Mouse (Mus musculus) midbrain, embryonic 15.5 days (tissue): ENCODE results near the gene Rbfox2. TPM values are rescaled to one million over a fixed set of nuclear protein-coding genes. Genes with fewer than 3 reads are reported as not detected.
A peak's percentile ranks its signal among the peaks of the same experiment; 100 is the strongest.
"Not testable (repeated sequence)": the region's sequence is repeated elsewhere in the genome, so short reads cannot be mapped to it uniquely, and the experiment has no call there.

Experiments used
- ATAC-seq: fragments of 200-750 bp; cut with Nextera tagmentation; replicated peaks from 2 replicates; pipeline ENCODE4 v1.8.0; 2017; ENCODE audit warnings: moderate TSS enrichment
- H3K27ac ChIP-seq: fragments of 300-500 bp; sonication (generic); 2 replicates; pipeline ENCODE4 v1.5.1; 2015; ENCODE audit warnings: mild to moderate bottlenecking, inconsistent platforms
- H3K27me3 ChIP-seq: fragments of 300-500 bp; sonication (generic); replicated peaks from 2 replicates; pipeline ENCODE4 v1.6.1; 2015; ENCODE audit warnings: inconsistent platforms
- H3K36me3 ChIP-seq: fragments of 300-500 bp; sonication (generic); replicated peaks from 2 replicates; pipeline ENCODE4 v1.6.1; 2015; ENCODE audit warnings: inconsistent platforms
- H3K4me1 ChIP-seq: fragments of 300-500 bp; sonication (generic); 2 replicates; pipeline ENCODE4 v1.6.1; 2015; ENCODE audit warnings: inconsistent platforms
- H3K4me2 ChIP-seq: fragments of 300-500 bp; sonication (generic); 2 replicates; pipeline ENCODE4 v1.6.1; 2015; ENCODE audit warnings: inconsistent platforms, mild to moderate bottlenecking, moderate library complexity
- H3K4me3 ChIP-seq: fragments of 300-500 bp; sonication (generic); 2 replicates; pipeline ENCODE4 v1.5.1; 2015; ENCODE audit warnings: mild to moderate bottlenecking, inconsistent platforms
- H3K9ac ChIP-seq: fragments of 300-500 bp; sonication (generic); 2 replicates; pipeline ENCODE4 v1.6.1; 2015; ENCODE audit warnings: mild to moderate bottlenecking, inconsistent platforms
- H3K9me3 ChIP-seq: fragments of 300-500 bp; sonication (generic); 2 replicates; pipeline ENCODE4 v1.6.1; 2016; ENCODE audit warnings: inconsistent platforms
- WGBS: fragments of 180-500 bp; shearing (Covaris S2); methylation state at CpG from one replicate; pipeline ENCODE4 v1.1.7; 2015; ENCODE audit warnings: mixed read lengths; 5-methylcytosine and 5-hydroxymethylcytosine counted together
- polyA plus RNA-seq: library from polyadenylated mRNA; unstranded; fragments of >200 nt; fragmentation: Nextera tagmentation; extraction: Ambion mirVana; gene quantifications from 2 replicates; pipeline ENCODE4 v1.2.1, GENCODE M21; 2015

Rbfox2 gene
- polyA plus RNA-seq, 1 experiment from 2014 or later = 185 TPM

DNA sequence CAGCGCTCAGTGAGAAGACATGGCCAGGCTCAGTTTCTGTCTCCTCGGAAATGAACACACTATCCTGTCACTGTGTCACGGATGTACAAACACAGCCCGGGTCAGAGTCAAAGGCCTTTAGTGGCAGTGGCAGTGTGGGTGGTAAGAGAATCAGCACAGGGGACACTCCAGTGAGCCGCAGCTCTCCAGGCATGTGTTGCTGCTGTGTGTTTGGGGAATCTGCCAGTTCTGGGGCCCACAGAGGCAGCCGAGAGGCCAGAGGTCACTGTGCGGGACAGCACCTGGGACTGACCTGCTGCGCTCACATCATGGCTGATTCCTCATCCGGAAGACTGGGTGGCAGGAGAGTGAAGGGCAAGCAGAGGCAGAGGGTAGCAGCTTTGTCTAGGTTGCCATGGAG lies 228.9 kb downstream of the Rbfox2 start:
- Histone ChIP-seq H3K36me3 (peaks cover 27% of the 10 kb centered on the region; the same call in 1 of the 2 replicates), H3K4me2 (no peak overlapping the region), H3K9me3 (no peaks in the 10 kb centered on the region), H3K4me1 (0 out of 2 replicates have a peak, but pooled peaks cover 6% of the 10 kb centered on the region), H3K9ac (no peak overlapping the region), H3K27ac (no peak overlapping the region), H3K27me3 (no peaks in the 10 kb centered on the region), H3K4me3 (no peak overlapping the region)
- WGBS = 90% methylated on average over 9 of the region's 9 CpGs
- no peak for ATAC-seq

GRCm38 (mm10) chr15:77076523-77076922 lies 230.3 kb downstream of the Rbfox2 start:
- no peak for ATAC-seq
- H3K36me3 ChIP-seq = peaks cover 25% of the 10 kb centered on the region; the same call in 1 of the 2 replicates

GRCm38 (mm10) chr15:77072556-77073163 lies 234.1 kb downstream of the Rbfox2 start:
- Histone ChIP-seq H3K9ac (no peak overlapping the region), H3K36me3 (peaks cover 18% of the 10 kb centered on the region; the same call in 1 of the 2 replicates), H3K4me3 (no peak overlapping the region), H3K4me1 (peaks cover 11% of the 10 kb centered on the region), H3K27ac (no peak overlapping the region), H3K27me3 (no peaks in the 10 kb centered on the region), H3K4me2 (no peak overlapping the region), H3K9me3 (no peaks in the 10 kb centered on the region)
- ATAC-seq = no peak
- 58% methylated on average over 4 of the region's 4 CpGs for WGBS

More at GRCm38 (mm10) chr15:77076523-77076922, 230.3 kb downstream of the Rbfox2 start:
- Histone ChIP-seq H3K27me3 (no peaks in the 10 kb centered on the region), H3K4me1 (peaks cover 11% of the 10 kb centered on the region), H3K9ac (no peak overlapping the region), H3K4me3 (no peak overlapping the region), H3K9me3 (no peaks in the 10 kb centered on the region), H3K4me2 (no peak overlapping the region), H3K27ac (no peak overlapping the region)
- WGBS = 89% methylated on average over 3 of the region's 3 CpGs

GRCm38 (mm10) chr15:77071501-77071900 lies 235.3 kb downstream of the Rbfox2 start:
- Histone ChIP-seq H3K9ac (no peak overlapping the region), H3K27ac (no peak overlapping the region), H3K27me3 (no peaks in the 10 kb centered on the region), H3K4me1 (peaks cover 11% of the 10 kb centered on the region), H3K4me3 (no peak overlapping the region), H3K9me3 (no peaks in the 10 kb centered on the region), H3K4me2 (peak overlapping the region; percentile 24; the same call in 1 of the 2 replicates), H3K36me3 (peaks cover 10% of the 10 kb centered on the region; the same call in 1 of the 2 replicates)
- 15% methylated on average over 10 of the region's 10 CpGs for WGBS
- ATAC-seq = 0 out of 2 replicates have a peak, but pooled peaks have one; percentile 61

GRCm38 (mm10) chr15:77070745-77071268 lies 236.0 kb downstream of the Rbfox2 start:
- Histone ChIP-seq H3K27ac (no peak overlapping the region), H3K36me3 (peaks cover 3% of the 10 kb centered on the region; the same call in 1 of the 2 replicates)
- ATAC-seq = no peak

GRCm38 (mm10) chr15:77069019-77069418 lies 237.8 kb downstream of the Rbfox2 start:
- no peak for ATAC-seq
- peaks cover 11% of the 10 kb centered on the region for H3K4me1 ChIP-seq
- H3K9me3 ChIP-seq = no peaks in the 10 kb centered on the region
- no peak overlapping the region for H3K9ac ChIP-seq
- no peak overlapping the region for H3K4me2 ChIP-seq
- H3K36me3 ChIP-seq = no peaks in the 10 kb centered on the region
- WGBS = 87% methylated on average over 3 of the region's 3 CpGs
- H3K4me3 ChIP-seq = no peak overlapping the region
- H3K27me3 ChIP-seq = no peaks in the 10 kb centered on the region
- H3K27ac ChIP-seq = no peak overlapping the region

More at GRCm38 (mm10) chr15:77070745-77071268, 236.0 kb downstream of the Rbfox2 start:
- Histone ChIP-seq H3K9me3 (no peaks in the 10 kb centered on the region), H3K9ac (no peak overlapping the region), H3K27me3 (no peaks in the 10 kb centered on the region), H3K4me2 (no peak overlapping the region), H3K4me3 (no peak overlapping the region), H3K4me1 (peaks cover 11% of the 10 kb centered on the region)
- 88% methylated on average over 11 of the region's 11 CpGs for WGBS

DNA sequence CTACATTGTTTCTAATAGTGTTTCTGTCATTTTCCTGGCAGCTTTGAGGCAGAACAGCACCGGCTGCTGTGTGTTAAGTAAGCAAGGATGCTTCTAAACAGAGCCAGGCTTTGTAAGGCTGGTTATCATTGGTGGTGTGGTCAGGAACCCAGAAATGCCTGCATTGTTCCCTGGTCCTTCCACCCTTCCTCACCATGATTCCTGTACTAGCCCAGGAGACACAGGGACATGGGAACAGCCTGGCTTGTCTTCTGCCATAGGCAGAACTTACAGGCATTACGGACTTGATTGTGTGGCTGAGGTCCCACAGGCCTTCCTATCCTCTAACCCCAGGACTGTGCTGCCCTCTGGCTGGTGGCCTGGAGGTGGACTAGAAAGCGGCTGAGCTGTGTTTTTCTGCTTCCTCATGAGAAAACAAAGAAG lies 238.4 kb downstream of the Rbfox2 start:
- ATAC-seq = no peak
- Histone ChIP-seq H3K4me3 (no peak overlapping the region), H3K9ac (no peak overlapping the region), H3K27me3 (no peaks in the 10 kb centered on the region), H3K27ac (no peak overlapping the region), H3K4me2 (no peak overlapping the region), H3K36me3 (no peaks in the 10 kb centered on the region), H3K9me3 (no peaks in the 10 kb centered on the region), H3K4me1 (peaks cover 11% of the 10 kb centered on the region)
- WGBS = 74% methylated on average over 3 of the region's 3 CpGs

GRCm38 (mm10) chr15:77066233-77066632 lies 240.6 kb downstream of the Rbfox2 start:
- Histone ChIP-seq H3K36me3 (no peaks in the 10 kb centered on the region), H3K4me1 (peaks cover 3% of the 10 kb centered on the region; the same call in 1 of the 2 replicates), H3K27me3 (no peaks in the 10 kb centered on the region), H3K4me2 (no peak overlapping the region), H3K4me3 (no peak overlapping the region), H3K27ac (no peak overlapping the region), H3K9me3 (no peaks in the 10 kb centered on the region), H3K9ac (no peak overlapping the region)
- ATAC-seq = no peak
- 82% methylated on average over 6 of the region's 6 CpGs for WGBS

DNA sequence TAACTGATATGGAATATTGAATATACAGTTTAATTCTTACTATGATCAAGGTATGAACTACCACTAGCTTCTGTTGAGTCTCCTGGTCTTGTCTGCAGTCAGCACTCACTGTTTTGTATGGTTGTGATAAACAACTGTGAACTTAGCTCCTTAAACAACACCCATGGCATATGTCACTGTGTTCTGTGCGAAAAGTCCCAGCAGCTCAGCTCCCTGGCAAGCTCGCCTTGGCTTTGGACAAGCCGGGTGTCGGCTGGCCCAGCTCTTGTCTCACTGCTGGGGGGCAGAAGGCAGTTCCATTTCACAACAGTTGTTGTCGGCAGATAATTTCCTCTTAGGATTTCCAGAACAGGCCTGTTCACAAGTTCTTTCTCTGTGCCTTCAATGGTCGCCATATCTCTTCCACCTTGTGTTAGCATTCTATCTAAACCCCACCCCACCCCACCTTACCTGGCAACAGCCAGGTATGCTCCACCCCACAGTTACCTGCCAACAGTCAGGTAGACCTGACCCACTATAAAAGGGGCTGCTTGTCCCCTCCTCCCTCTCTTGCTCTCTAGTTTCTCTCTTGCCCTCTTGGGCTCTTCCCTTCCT lies 241.4 kb downstream of the Rbfox2 start:
- H3K27ac ChIP-seq = no peak overlapping the region
- no peaks in the 10 kb centered on the region for H3K9me3 ChIP-seq
- no peaks in the 10 kb centered on the region for H3K4me1 ChIP-seq
- H3K4me3 ChIP-seq = no peak overlapping the region
- no peaks in the 10 kb centered on the region for H3K27me3 ChIP-seq
- no peak for ATAC-seq
- H3K4me2 ChIP-seq = no peak overlapping the region
- no peaks in the 10 kb centered on the region for H3K36me3 ChIP-seq
- WGBS = 95% methylated on average over 6 of the region's 6 CpGs
- H3K9ac ChIP-seq = no peak overlapping the region

- no peaks in the 10 kb centered on the region for H3K9me3 ChIP-seq
- no peak for ATAC-seq
- no peak overlapping the region for H3K4me3 ChIP-seq
- no peak overlapping the region for H3K4me2 ChIP-seq
- no peaks in the 10 kb centered on the region for H3K27me3 ChIP-seq
- H3K9ac ChIP-seq = no peak overlapping the region
- H3K27ac ChIP-seq = no peak overlapping the region
- no peaks in the 10 kb centered on the region for H3K4me1 ChIP-seq
- H3K36me3 ChIP-seq = no peaks in the 10 kb centered on the region
These were observed 244.1 kb downstream of the Rbfox2 start for GRCm38 (mm10) chr15:77062746-77063145.

DNA sequence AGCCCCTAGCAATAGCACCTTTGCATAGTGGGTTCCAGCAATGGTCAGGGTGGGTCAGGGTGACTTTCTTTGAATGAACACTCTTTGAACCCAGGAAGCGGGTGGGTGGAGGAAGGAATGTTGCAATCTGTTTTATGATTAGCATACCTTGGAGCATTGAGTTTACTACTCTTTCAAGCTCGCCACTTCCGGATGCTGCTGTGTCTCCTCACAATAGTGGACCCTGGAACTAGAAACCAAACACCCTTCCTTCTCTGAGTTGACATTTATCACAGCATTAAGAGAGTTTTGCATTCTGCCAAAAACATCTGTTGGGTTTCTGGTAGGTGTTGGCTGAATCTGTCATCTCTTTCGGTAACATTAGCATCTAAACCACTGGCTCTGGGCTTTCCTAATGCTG lies 247.4 kb downstream of the Rbfox2 start:
- not testable (repeated sequence) for H3K4me3 ChIP-seq, ATAC-seq, H3K9ac ChIP-seq, H3K9me3 ChIP-seq, H3K27me3 ChIP-seq, H3K27ac ChIP-seq, H3K4me2 ChIP-seq, H3K36me3 ChIP-seq
- peaks cover 16% of the 10 kb centered on the region for H3K4me1 ChIP-seq
- 91% methylated on average over 4 of the region's 4 CpGs for WGBS

GRCm38 (mm10) chr15:77058566-77058965 lies 248.2 kb downstream of the Rbfox2 start:
- Histone ChIP-seq H3K9me3 (no peaks in the 10 kb centered on the region), H3K4me2 (no peak overlapping the region), H3K9ac (no peak overlapping the region), H3K4me1 (peaks cover 16% of the 10 kb centered on the region), H3K36me3 (no peaks in the 10 kb centered on the region), H3K27ac (no peak overlapping the region), H3K27me3 (no peaks in the 10 kb centered on the region), H3K4me3 (no peak overlapping the region)
- ATAC-seq = no peak

DNA sequence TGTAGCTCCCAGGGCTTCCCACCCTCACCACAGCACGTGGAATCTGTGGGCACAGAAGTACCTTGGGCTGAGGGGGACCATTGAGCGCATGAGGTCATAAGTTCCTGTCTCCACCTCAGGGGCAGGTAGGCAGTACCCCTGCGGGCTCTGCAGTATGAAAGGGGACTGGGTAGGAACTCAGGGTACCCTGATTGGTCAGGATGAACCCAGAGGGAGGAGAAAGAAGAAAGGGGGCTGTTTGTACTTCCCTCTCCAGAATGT lies 250.1 kb downstream of the Rbfox2 start:
- H3K27ac ChIP-seq = no peak overlapping the region

More for the DNA sequence above, 250.1 kb downstream of the Rbfox2 start:
- H3K27me3 ChIP-seq = no peaks in the 10 kb centered on the region
- H3K4me3 ChIP-seq = no peak overlapping the region
- no peak for ATAC-seq
- WGBS = 71% methylated on average over 3 of the region's 3 CpGs
- peaks cover 16% of the 10 kb centered on the region for H3K4me1 ChIP-seq
- H3K9me3 ChIP-seq = no peaks in the 10 kb centered on the region
- H3K36me3 ChIP-seq = no peaks in the 10 kb centered on the region
- H3K9ac ChIP-seq = no peak overlapping the region
- H3K4me2 ChIP-seq = no peak overlapping the region
